In genomic region chr5:28919296-28920063, GRCm38 (mm10) we compare ENCODE assay signal across 22 mouse cellular contexts.
"Had no signal": no experiment of that assay in that cellular context is flagged by ENCODE, and none has a peak within 500 bp of the region (broad histone marks: within the 10 kb centered on the region; RNA-seq: fewer than 3 reads in every experiment).

No protein-coding gene starts in this region.

- H3K9me3 ChIP-seq: kidney, embryonic 15.5 days; limb, embryonic 12.5 days; limb, embryonic 15.5 days; stomach, embryonic 15.5 days had no signal

- H3K27me3 ChIP-seq: kidney, embryonic 15.5 days; limb, embryonic 12.5 days; limb, embryonic 15.5 days; stomach, embryonic 15.5 days had no signal

- H3K4me2 ChIP-seq: kidney, embryonic 15.5 days; limb, embryonic 12.5 days; limb, embryonic 15.5 days; liver, embryonic 11.5 days; lung, embryonic 14.5 days; midbrain, embryonic 11.5 days; stomach, embryonic 15.5 days had no signal

- H3K36me3 ChIP-seq: kidney, embryonic 15.5 days; limb, embryonic 12.5 days; limb, embryonic 15.5 days; stomach, embryonic 15.5 days had no signal

- H3K27ac ChIP-seq: kidney, embryonic 15.5 days; limb, embryonic 12.5 days; limb, embryonic 15.5 days; liver, embryonic 14.5 days; stomach, embryonic 15.5 days had no signal

- H3K4me3 ChIP-seq: kidney, embryonic 15.5 days; limb, embryonic 12.5 days; limb, embryonic 15.5 days; stomach, embryonic 15.5 days had no signal

- H3K4me1 ChIP-seq: kidney, embryonic 15.5 days; limb, embryonic 12.5 days; limb, embryonic 15.5 days; stomach, embryonic 15.5 days had no signal

- DNase-seq: kidney, adult 8-10 months; kidney, postnatal 10 days; kidney, postnatal 36 days; left cerebral cortex, postnatal 4 days; liver, postnatal 0 days; lung, embryonic 14.5 days; lung, postnatal 10 days; lung, postnatal 36 days; midbrain, embryonic 14.5 days; retina, postnatal 1 day; right cerebral cortex, postnatal 25 days; spleen, adult 18-20 months; thymus, adult 2 months; thymus, postnatal 14 days; thymus, postnatal 4 days had no signal

- ATAC-seq: liver, postnatal 0 days had no signal

- H3K9ac ChIP-seq: kidney, embryonic 15.5 days; limb, embryonic 12.5 days; limb, embryonic 15.5 days; liver, embryonic 14.5 days; liver, postnatal 0 days; lung, embryonic 14.5 days; stomach, embryonic 15.5 days had no signal
